Mouse (Mus musculus): ENCODE results near the gene Slc48a1. TPM values are rescaled to one million over a fixed set of nuclear protein-coding genes. Genes with fewer than 3 reads are reported as not detected.
A peak's percentile ranks its signal among the peaks of the same experiment; 100 is the strongest.

The Slc48a1 gene
- total RNA-seq, 2 experiments from 2014 or later = 62.7 to 94.4 TPM

GRCm38 (mm10) chr15:97751676-97752075, 26.6 kb upstream of the Slc48a1 start:
- no peak for ATAC-seq (replicated peaks; ENCODE audit: poor library complexity)

- ATAC-seq (replicated peaks; ENCODE audit: poor library complexity) = no peak
Observed at GRCm38 (mm10) chr15:97752491-97752890, 25.8 kb upstream of the Slc48a1 start.

GRCm38 (mm10) chr15:97754476-97754875, 23.8 kb upstream of the Slc48a1 start:
- ATAC-seq (replicated peaks; ENCODE audit: poor library complexity) = no peak

- ATAC-seq (replicated peaks; ENCODE audit: poor library complexity) = no peak
Observed at GRCm38 (mm10) chr15:97755361-97755760, 23.0 kb upstream of the Slc48a1 start.

GRCm38 (mm10) chr15:97760006-97760405, 18.3 kb upstream of the Slc48a1 start:
- no peak for ATAC-seq (replicated peaks; ENCODE audit: poor library complexity)

- ATAC-seq (replicated peaks; ENCODE audit: poor library complexity) = no peak
Observed at GRCm38 (mm10) chr15:97760952-97761351, 17.4 kb upstream of the Slc48a1 start.

GRCm38 (mm10) chr15:97761438-97761837, 16.9 kb upstream of the Slc48a1 start:
- ATAC-seq (replicated peaks; ENCODE audit: poor library complexity) = no peak

- ATAC-seq (replicated peaks; ENCODE audit: poor library complexity) = no peak
Observed at GRCm38 (mm10) chr15:97762733-97763132, 15.6 kb upstream of the Slc48a1 start.

- ATAC-seq (replicated peaks; ENCODE audit: poor library complexity) = no peak
Observed at GRCm38 (mm10) chr15:97763256-97764049, 14.9 kb upstream of the Slc48a1 start.

- no peak for ATAC-seq (replicated peaks; ENCODE audit: poor library complexity)
Observed at GRCm38 (mm10) chr15:97764532-97764931, 13.8 kb upstream of the Slc48a1 start.

GRCm38 (mm10) chr15:97765090-97765794, 13.1 kb upstream of the Slc48a1 start:
- no peak for ATAC-seq (replicated peaks; ENCODE audit: poor library complexity)

- no peak for ATAC-seq (replicated peaks; ENCODE audit: poor library complexity)
Observed at GRCm38 (mm10) chr15:97766194-97766593, 12.1 kb upstream of the Slc48a1 start.

GRCm38 (mm10) chr15:97766594-97767279, 11.6 kb upstream of the Slc48a1 start:
- no peak for ATAC-seq (replicated peaks; ENCODE audit: poor library complexity)

- peak; percentile 93 for ATAC-seq (replicated peaks; ENCODE audit: poor library complexity)
Observed at GRCm38 (mm10) chr15:97767280-97768186, 10.8 kb upstream of the Slc48a1 start, which contains the start of gene Rapgef3. Rapgef3 (minus strand) TSS chr15:97767972.

- ATAC-seq (replicated peaks; ENCODE audit: poor library complexity) = peak; percentile 33
Observed at GRCm38 (mm10) chr15:97768192-97768591, 10.1 kb upstream of the Slc48a1 start.

- ATAC-seq (replicated peaks; ENCODE audit: poor library complexity) = no peak
Observed at GRCm38 (mm10) chr15:97770280-97770679, 8.0 kb upstream of the Slc48a1 start.

GRCm38 (mm10) chr15:97773108-97773507, 5.2 kb upstream of the Slc48a1 start:
- ATAC-seq (replicated peaks; ENCODE audit: poor library complexity) = no peak

- no peak for ATAC-seq (replicated peaks; ENCODE audit: poor library complexity)
Observed at GRCm38 (mm10) chr15:97773961-97774370, 4.4 kb upstream of the Slc48a1 start.

- ATAC-seq (replicated peaks; ENCODE audit: poor library complexity) = peak; percentile 83
Observed at GRCm38 (mm10) chr15:97776514-97776913, 1.8 kb upstream of the Slc48a1 start.

- ATAC-seq (replicated peaks; ENCODE audit: poor library complexity) = no peak
Observed at GRCm38 (mm10) chr15:97776919-97777318, 1.4 kb upstream of the Slc48a1 start.

All from megakaryocyte progenitor cell, adult 5-6 weeks (primary cell).